Mouse (Mus musculus) limb, embryonic 14.5 days (tissue): ENCODE data around the gene Bod1. TPM values are rescaled to one million over a fixed set of nuclear protein-coding genes. Genes with fewer than 3 reads are reported as not detected.

Experiments used
- ATAC-seq: fragments of 200-750 bp; cut with Nextera tagmentation; 2 replicates; pipeline ENCODE4 v1.8.0; 2017; ENCODE audit warnings: low read depth, moderate number of reproducible peaks, moderate TSS enrichment; ENCODE audit not compliant: low FRiP score
- DNase-seq: peaks from one replicate; pipeline ENCODE4 v3.0.0-alpha.2; 2015; ENCODE audit warnings: low spot score
- H3K27ac ChIP-seq: fragments of 300-500 bp; sonication (generic); replicated peaks from 2 replicates; pipeline ENCODE4 v1.5.1; 2014; ENCODE audit warnings: low read depth, mild to moderate bottlenecking, low read length, moderate library complexity, mixed read lengths
- H3K27me3 ChIP-seq: fragments of 300-500 bp; sonication (generic); 2 replicates; pipeline ENCODE4 v1.6.1; 2014; ENCODE audit warnings: low read length, mixed read lengths; ENCODE audit not compliant: control insufficient read depth, insufficient read depth
- H3K36me3 ChIP-seq: fragments of 300-500 bp; sonication (generic); 2 replicates; pipeline ENCODE4 v1.6.1; 2014; ENCODE audit warnings: mild to moderate bottlenecking, low read length, moderate library complexity, mixed read lengths; ENCODE audit not compliant: control insufficient read depth, insufficient read depth
- H3K4me1 ChIP-seq: fragments of 300-500 bp; sonication (generic); 2 replicates; pipeline ENCODE4 v1.6.1; 2014; ENCODE audit warnings: antibody characterized with exemption, low read length, mixed read lengths; ENCODE audit not compliant: control insufficient read depth, insufficient read depth
- H3K4me2 ChIP-seq: fragments of 300-500 bp; sonication (generic); replicated peaks from 2 replicates; pipeline ENCODE4 v1.6.1; 2014; ENCODE audit warnings: low read depth, mild to moderate bottlenecking, low read length, moderate library complexity; ENCODE audit not compliant: severe bottlenecking
- H3K4me3 ChIP-seq: fragments of 300-500 bp; sonication (generic); replicated peaks from 2 replicates; pipeline ENCODE4 v1.5.1; 2014; ENCODE audit warnings: low read length
- H3K9ac ChIP-seq: fragments of 300-500 bp; sonication (generic); 2 replicates; pipeline ENCODE4 v1.6.1; 2014; ENCODE audit warnings: mild to moderate bottlenecking, low read depth, low read length, moderate library complexity; ENCODE audit not compliant: severe bottlenecking
- H3K9me3 ChIP-seq: fragments of 300-500 bp; sonication (generic); 2 replicates; pipeline ENCODE4 v1.6.1; 2016; ENCODE audit warnings: low read length; ENCODE audit not compliant: control insufficient read depth
- POLR2A ChIP-seq: fragments of 200-500 bp; IDR thresholded peaks from 2 replicates; pipeline ENCODE4 v1.8.0; 2012; ENCODE audit warnings: inconsistent platforms, mild to moderate bottlenecking, moderate library complexity, borderline replicate concordance; ENCODE audit not compliant: insufficient read depth, insufficient read length; ENCODE audit errors: extremely low read depth
- WGBS: fragments of 180-500 bp; shearing (Covaris S2); extraction: QIAGEN DNeasy Blood & Tissue Kit; methylation state at CpG from one replicate; pipeline ENCODE4 v1.1.7; 2014; 5-methylcytosine and 5-hydroxymethylcytosine counted together
- polyA plus RNA-seq, 2 experiments: library from polyadenylated mRNA; depleted of rRNA in 1 of 2; stranded (reverse) in 1 of 2; unstranded in 1 of 2; fragments of >200 nt; fragmentation: Nextera tagmentation in 1 of 2; extraction: Ambion mirVana in 1 of 2; gene quantifications; 2 replicates each; pipeline versions ENCODE4 v1.2.1 to v1.2.3; 2012 to 2014

The Bod1 gene
- polyA plus RNA-seq, 2 experiments = 125 to 128 TPM

DNA sequence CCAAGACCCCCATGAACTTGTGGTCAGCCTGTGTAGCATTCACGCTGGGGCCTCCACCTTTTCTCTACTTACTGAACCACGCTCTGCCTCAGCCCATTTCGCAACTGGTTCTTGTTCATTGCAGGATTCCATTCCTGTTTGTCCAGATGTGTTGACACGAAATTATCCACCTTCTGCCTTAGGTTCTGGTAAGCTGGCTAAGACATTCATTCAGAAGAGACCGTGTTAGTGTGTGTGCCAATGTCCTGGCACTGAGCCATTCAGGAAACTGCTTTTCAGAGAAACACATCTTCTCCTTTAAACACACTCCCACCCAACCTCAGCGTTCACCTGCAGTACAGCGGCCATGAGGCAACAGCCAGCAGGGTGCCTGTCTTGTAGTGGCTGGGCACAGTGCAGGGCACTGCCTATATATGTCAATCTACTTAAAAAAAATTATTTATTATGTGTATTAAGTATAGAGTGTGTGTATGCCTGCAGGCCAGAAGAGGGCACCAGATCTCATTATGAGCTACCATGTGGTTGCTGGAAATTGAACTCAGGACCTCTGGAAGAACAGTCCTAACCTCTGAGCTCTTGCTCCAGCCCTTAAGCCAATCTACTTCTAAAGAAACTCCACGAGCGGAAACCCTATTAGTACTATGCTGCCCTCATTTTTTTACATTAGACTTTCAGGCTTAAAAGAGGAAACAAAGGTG is 2.4 kb downstream of the Bod1 start:
- no peak for DNase-seq
- ATAC-seq = no peak
- H3K27ac ChIP-seq = no peak overlapping the region
- no peaks in the 10 kb centered on the region for H3K9me3 ChIP-seq
- H3K27me3 ChIP-seq = no peaks in the 10 kb centered on the region
- H3K4me3 ChIP-seq = no peak overlapping the region
- no peak overlapping the region for H3K9ac ChIP-seq
- H3K4me2 ChIP-seq = no peak overlapping the region
- H3K36me3 ChIP-seq = peaks cover 47% of the 10 kb centered on the region
- peaks cover 8% of the 10 kb centered on the region; the same call in 1 of the 2 replicates for H3K4me1 ChIP-seq
- no peak for TF ChIP-seq POLR2A
- 93% methylated on average over 9 of the region's 9 CpGs for WGBS

DNA sequence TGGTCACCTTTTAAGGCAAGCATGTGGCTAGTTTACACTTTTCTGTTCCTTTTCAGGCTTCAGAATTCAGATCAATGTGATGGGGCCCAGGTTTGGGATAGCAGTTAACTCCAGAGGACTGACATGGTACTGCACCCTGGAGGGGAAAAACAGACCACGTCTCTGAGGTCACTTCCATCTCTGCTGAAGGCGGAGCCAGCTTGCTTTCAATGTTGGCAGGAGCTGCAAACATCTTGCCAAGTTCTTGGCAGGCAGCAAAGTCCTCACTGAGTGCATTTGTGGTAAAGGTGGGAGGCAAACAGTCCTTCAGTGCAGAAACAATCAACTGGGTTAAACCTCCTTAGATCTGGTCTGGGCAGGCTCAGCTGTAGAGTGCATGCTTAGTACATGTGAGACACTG is 7.5 kb downstream of the Bod1 start:
- WGBS = 76% methylated on average over 2 of the region's 2 CpGs
- H3K27ac ChIP-seq = no peak overlapping the region
- no peak overlapping the region for H3K4me3 ChIP-seq
- no peak overlapping the region for H3K4me2 ChIP-seq
- no peaks in the 10 kb centered on the region for H3K27me3 ChIP-seq
- no peak overlapping the region for H3K9ac ChIP-seq
- H3K36me3 ChIP-seq = peaks cover 59% of the 10 kb centered on the region
- DNase-seq = no peak
- no peaks in the 10 kb centered on the region for H3K9me3 ChIP-seq
- no peak for TF ChIP-seq POLR2A
- ATAC-seq = no peak
- H3K4me1 ChIP-seq = no peaks in the 10 kb centered on the region

DNA sequence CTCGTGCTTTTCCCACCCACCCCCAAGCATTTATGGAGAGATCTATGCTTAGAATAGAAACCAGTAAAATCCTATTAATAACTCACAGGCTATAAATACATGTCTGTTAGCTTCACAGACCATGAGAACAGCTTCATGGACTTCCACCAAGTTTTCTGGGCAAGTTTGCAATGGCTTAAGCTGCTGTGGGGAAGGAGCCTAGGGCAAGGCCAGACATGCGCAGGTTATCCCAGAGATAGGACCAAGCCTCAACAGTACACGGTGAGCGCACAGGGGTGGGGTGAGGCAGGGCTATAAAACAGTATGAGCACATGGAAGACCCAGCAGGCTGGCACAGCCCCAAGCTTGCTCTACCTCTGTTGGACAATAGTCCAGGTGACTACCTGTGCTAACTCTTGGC is 8.2 kb downstream of the Bod1 start:
- H3K9me3 ChIP-seq = no peaks in the 10 kb centered on the region
- WGBS = 71% methylated on average over 4 of the region's 4 CpGs
- H3K4me3 ChIP-seq = no peak overlapping the region
- H3K27ac ChIP-seq = no peak overlapping the region
- peak; percentile 21; the same call in 1 of the 2 replicates for ATAC-seq
- no peak overlapping the region for H3K9ac ChIP-seq
- no peaks in the 10 kb centered on the region for H3K27me3 ChIP-seq
- DNase-seq = no peak
- TF ChIP-seq POLR2A = no peak
- H3K4me1 ChIP-seq = no peaks in the 10 kb centered on the region
- no peak overlapping the region for H3K4me2 ChIP-seq
- peaks cover 53% of the 10 kb centered on the region for H3K36me3 ChIP-seq

DNA sequence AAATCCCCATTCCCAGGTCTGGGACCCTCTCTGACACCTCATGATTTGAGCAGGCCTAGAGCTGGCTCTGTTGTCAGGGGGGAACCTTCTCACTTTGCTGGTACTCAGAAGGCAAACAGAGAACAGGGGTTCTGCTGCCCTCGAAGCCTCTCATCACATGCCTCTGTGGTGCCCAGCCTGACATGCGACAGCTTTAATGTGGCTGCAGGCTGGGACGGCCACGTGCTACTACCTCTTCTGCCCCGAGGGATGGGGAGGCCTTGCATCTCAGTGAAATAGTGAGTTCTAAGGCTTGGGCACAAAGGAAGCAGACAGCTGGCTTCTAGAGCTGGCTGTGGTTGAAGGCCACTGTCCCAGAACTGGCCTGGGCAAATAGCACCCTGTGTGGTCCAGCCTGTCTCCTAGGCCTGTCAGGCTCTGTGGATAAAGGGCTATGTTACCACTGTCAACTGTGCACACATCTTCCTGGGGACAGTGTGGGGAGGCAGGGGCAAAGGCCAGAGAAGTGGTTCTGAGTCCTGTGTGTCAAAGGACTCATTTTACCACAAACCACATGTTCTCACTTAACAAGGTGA is 8.7 kb downstream of the Bod1 start:
- ATAC-seq (0 out of 2 replicates have a peak, but pooled peaks have one; percentile 11), DNase-seq (no peak)
- H3K4me2 ChIP-seq = no peak overlapping the region
- no peak overlapping the region for H3K9ac ChIP-seq
- no peaks in the 10 kb centered on the region for H3K27me3 ChIP-seq
- no peak overlapping the region for H3K27ac ChIP-seq
- peaks cover 49% of the 10 kb centered on the region for H3K36me3 ChIP-seq
- no peaks in the 10 kb centered on the region for H3K9me3 ChIP-seq
- H3K4me3 ChIP-seq = no peak overlapping the region
- no peaks in the 10 kb centered on the region for H3K4me1 ChIP-seq
- TF ChIP-seq POLR2A = no peak
- WGBS = 71% methylated on average over 5 of the region's 5 CpGs

DNA sequence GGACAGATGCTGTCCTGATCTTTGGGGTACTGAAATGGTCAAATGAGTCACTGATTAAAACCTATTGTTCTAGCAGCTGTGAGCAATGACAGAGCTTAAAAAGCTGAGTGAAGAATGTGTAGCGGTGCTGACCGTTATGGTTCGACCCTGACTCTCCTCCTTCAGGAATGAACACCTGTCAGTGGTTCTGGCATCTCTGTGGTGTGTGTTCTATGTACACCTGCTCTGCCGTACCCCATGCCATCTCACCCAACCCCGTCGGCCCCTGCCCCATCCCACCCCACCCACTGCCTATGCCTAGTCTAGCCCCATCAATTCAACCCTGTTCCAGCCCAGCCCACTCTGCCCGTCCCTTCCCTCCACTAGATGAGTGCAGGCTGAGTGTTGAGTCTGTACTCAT is 9.5 kb downstream of the Bod1 start:
- no peak overlapping the region for H3K4me2 ChIP-seq
- WGBS = 80% methylated on average over 7 of the region's 7 CpGs
- H3K27me3 ChIP-seq = no peaks in the 10 kb centered on the region
- H3K9me3 ChIP-seq = no peaks in the 10 kb centered on the region
- no peak overlapping the region for H3K9ac ChIP-seq
- peaks cover 42% of the 10 kb centered on the region for H3K36me3 ChIP-seq
- no peaks in the 10 kb centered on the region for H3K4me1 ChIP-seq
- TF ChIP-seq POLR2A = no peak
- no peak overlapping the region for H3K4me3 ChIP-seq
- H3K27ac ChIP-seq = no peak overlapping the region
- no peak for ATAC-seq
- DNase-seq = no peak
